Mouse (Mus musculus) lung, embryonic 15.5 days (tissue): ENCODE measurements at regions not wholly inside any gene's neighbourhood (a gene's known extent, or its start where the extent isn't known, plus 50 kb on each side); places are given as distances from the start of the nearest gene placed in this dataset.

Source experiments
- ATAC-seq: fragments of 200-750 bp; cut with Nextera tagmentation; 2 replicates; pipeline ENCODE4 v1.8.0; 2017; ENCODE audit warnings: moderate number of reproducible peaks, borderline replicate concordance; ENCODE audit not compliant: low FRiP score, low TSS enrichment; ENCODE audit errors: extremely low read depth
- H3K27ac ChIP-seq: fragments of 300-500 bp; sonication (generic); 2 replicates; pipeline ENCODE4 v1.5.1; 2015; ENCODE audit warnings: moderate library complexity, mild to moderate bottlenecking, inconsistent platforms
- H3K27me3 ChIP-seq: fragments of 300-500 bp; sonication (generic); 2 replicates; pipeline ENCODE4 v1.6.1; 2015; ENCODE audit warnings: inconsistent platforms
- H3K36me3 ChIP-seq: fragments of 300-500 bp; sonication (generic); 2 replicates; pipeline ENCODE4 v1.6.1; 2015; ENCODE audit warnings: inconsistent platforms
- H3K4me1 ChIP-seq: fragments of 300-500 bp; sonication (generic); 2 replicates; pipeline ENCODE4 v1.6.1; 2015; ENCODE audit warnings: inconsistent platforms
- H3K4me2 ChIP-seq: fragments of 300-500 bp; sonication (generic); 2 replicates; pipeline ENCODE4 v1.6.1; 2015; ENCODE audit warnings: inconsistent platforms, mild to moderate bottlenecking, moderate library complexity
- H3K4me3 ChIP-seq: fragments of 300-500 bp; sonication (generic); 2 replicates; pipeline ENCODE4 v1.5.1; 2015; ENCODE audit warnings: mild to moderate bottlenecking, inconsistent platforms
- H3K9ac ChIP-seq: fragments of 300-500 bp; sonication (generic); 2 replicates; pipeline ENCODE4 v1.6.1; 2015; ENCODE audit warnings: inconsistent platforms
- H3K9me3 ChIP-seq: fragments of 300-500 bp; sonication (generic); 2 replicates; pipeline ENCODE4 v1.6.1; 2016; ENCODE audit warnings: inconsistent platforms
- WGBS: fragments of 180-500 bp; shearing (Covaris S2); methylation state at CpG from one replicate; pipeline ENCODE4 v1.1.7; 2015; 5-methylcytosine and 5-hydroxymethylcytosine counted together

- no peak for ATAC-seq
- H3K4me1 ChIP-seq, result no peaks in the 10 kb centered on the region
- H3K4me2 ChIP-seq, result no peak overlapping the region
- H3K4me3 ChIP-seq, result no peak overlapping the region
- no peaks in the 10 kb centered on the region for H3K9me3 ChIP-seq
- H3K27me3 ChIP-seq, result no peaks in the 10 kb centered on the region
- WGBS, result 78% methylated on average over 3 of the region's 3 CpGs
- H3K27ac ChIP-seq, result no peak overlapping the region
- H3K9ac ChIP-seq, result no peak overlapping the region
- H3K36me3 ChIP-seq, result 0 out of 2 replicates have a peak, but pooled peaks cover 4% of the 10 kb centered on the region
Measured at GRCm38 (mm10) chr14:61665815-61666214, 58.6 kb downstream of the Kcnrg start.

GRCm38 (mm10) chr14:61673184-61673583 is 65.9 kb downstream of the Kcnrg start:
- H3K27me3 ChIP-seq, result no peaks in the 10 kb centered on the region
- H3K9ac ChIP-seq, result no peak overlapping the region
- 40% methylated on average over 2 of the region's 2 CpGs for WGBS
- H3K4me1 ChIP-seq, result peaks cover 8% of the 10 kb centered on the region; the same call in 1 of the 2 replicates
- no peak overlapping the region for H3K27ac ChIP-seq
- H3K36me3 ChIP-seq, result peaks cover 6% of the 10 kb centered on the region; the same call in 1 of the 2 replicates
- no peaks in the 10 kb centered on the region for H3K9me3 ChIP-seq
- ATAC-seq, result no peak
- H3K4me3 ChIP-seq, result no peak overlapping the region
- H3K4me2 ChIP-seq, result no peak overlapping the region

GRCm38 (mm10) chr14:61678107-61678506 is 70.8 kb downstream of the Kcnrg start:
- Histone ChIP-seq H3K4me2 (no peak overlapping the region), H3K4me1 (peaks cover 27% of the 10 kb centered on the region), H3K4me3 (no peak overlapping the region), H3K27ac (no peak overlapping the region), H3K9me3 (no peaks in the 10 kb centered on the region), H3K36me3 (no peaks in the 10 kb centered on the region), H3K9ac (no peak overlapping the region), H3K27me3 (no peaks in the 10 kb centered on the region)
- no peak for ATAC-seq
- WGBS, result 94% methylated on average over 1 of the region's 1 CpGs

- WGBS, result under 1% methylated on average over 50 of the region's 50 CpGs
- peak; percentile 76 for ATAC-seq
- H3K27ac ChIP-seq, result peak overlapping the region; percentile 98
Measured at GRCm38 (mm10) chr14:61680818-61681707, 73.8 kb downstream of the Kcnrg start.

GRCm38 (mm10) chr14:61681708-61682701 is 74.7 kb downstream of the Kcnrg start:
- Histone ChIP-seq H3K9ac (peak overlapping the region; percentile 83), H3K27me3 (peaks cover 17% of the 10 kb centered on the region; the same call in 1 of the 2 replicates), H3K36me3 (no peaks in the 10 kb centered on the region), H3K9me3 (no peaks in the 10 kb centered on the region), H3K4me2 (peak overlapping the region; percentile 93), H3K4me3 (peak overlapping the region; percentile 89), H3K4me1 (peaks cover 50% of the 10 kb centered on the region), H3K27ac (peak overlapping the region; percentile 98)
- WGBS, result under 1% methylated on average over 83 of the region's 90 CpGs
- ATAC-seq, result peak; percentile 87

More at GRCm38 (mm10) chr14:61680818-61681707, 73.8 kb downstream of the Kcnrg start:
- Histone ChIP-seq H3K36me3 (no peaks in the 10 kb centered on the region), H3K4me1 (peaks cover 42% of the 10 kb centered on the region), H3K4me2 (peak overlapping the region; percentile 93), H3K27me3 (peaks cover 17% of the 10 kb centered on the region; the same call in 1 of the 2 replicates), H3K9ac (peak overlapping the region; percentile 83), H3K4me3 (peak overlapping the region; percentile 89), H3K9me3 (no peaks in the 10 kb centered on the region)

GRCm38 (mm10) chr14:61682721-61683355 is 75.6 kb downstream of the Kcnrg start:
- Histone ChIP-seq H3K27me3 (peaks cover 24% of the 10 kb centered on the region; the same call in 1 of the 2 replicates), H3K9ac (peak overlapping the region; percentile 83), H3K4me3 (peak overlapping the region; percentile 89), H3K27ac (peak overlapping the region; percentile 98), H3K9me3 (no peaks in the 10 kb centered on the region), H3K36me3 (no peaks in the 10 kb centered on the region), H3K4me1 (peaks cover 58% of the 10 kb centered on the region), H3K4me2 (peak overlapping the region; percentile 93)
- peak; percentile 61 for ATAC-seq
- WGBS, result under 1% methylated on average over 54 of the region's 54 CpGs

GRCm38 (mm10) chr14:61683356-61683740 is 76.1 kb downstream of the Kcnrg start:
- H3K9me3 ChIP-seq, result no peaks in the 10 kb centered on the region
- peaks cover 24% of the 10 kb centered on the region; the same call in 1 of the 2 replicates for H3K27me3 ChIP-seq
- no peaks in the 10 kb centered on the region for H3K36me3 ChIP-seq
- peak overlapping the region; percentile 93 for H3K4me2 ChIP-seq
- H3K27ac ChIP-seq, result peak overlapping the region; percentile 98
- 16% methylated on average over 9 of the region's 9 CpGs for WGBS
- peak overlapping the region; percentile 83; the same call in 1 of the 2 replicates for H3K9ac ChIP-seq
- peaks cover 55% of the 10 kb centered on the region for H3K4me1 ChIP-seq
- H3K4me3 ChIP-seq, result peak overlapping the region; percentile 89
- ATAC-seq, result no peak

GRCm38 (mm10) chr14:61683791-61684411 is 76.6 kb downstream of the Kcnrg start:
- ATAC-seq, result no peak
- Histone ChIP-seq H3K4me2 (peak overlapping the region; percentile 93), H3K4me3 (peak overlapping the region; percentile 89), H3K27me3 (peaks cover 29% of the 10 kb centered on the region), H3K9me3 (no peaks in the 10 kb centered on the region), H3K9ac (peak overlapping the region; percentile 16; the same call in 1 of the 2 replicates), H3K4me1 (peaks cover 59% of the 10 kb centered on the region), H3K36me3 (no peaks in the 10 kb centered on the region), H3K27ac (0 out of 2 replicates have a peak overlapping the region, but pooled peaks have one; percentile 98)
- 24% methylated on average over 19 of the region's 19 CpGs for WGBS

- ATAC-seq, result no peak
- peaks cover 60% of the 10 kb centered on the region for H3K4me1 ChIP-seq
- WGBS, result 37% methylated on average over 26 of the region's 26 CpGs
- H3K27ac ChIP-seq, result no peak overlapping the region
- H3K4me3 ChIP-seq, result peak overlapping the region; percentile 37
- H3K27me3 ChIP-seq, result peaks cover 36% of the 10 kb centered on the region
- H3K36me3 ChIP-seq, result no peaks in the 10 kb centered on the region
- 0 out of 2 replicates have a peak overlapping the region, but pooled peaks have one; percentile 16 for H3K9ac ChIP-seq
- H3K9me3 ChIP-seq, result no peaks in the 10 kb centered on the region
- peak overlapping the region; percentile 93 for H3K4me2 ChIP-seq
Measured at GRCm38 (mm10) chr14:61684473-61685230, 77.4 kb downstream of the Kcnrg start.

- WGBS, result 50% methylated on average over 12 of the region's 12 CpGs
- Histone ChIP-seq H3K9me3 (no peaks in the 10 kb centered on the region), H3K36me3 (no peaks in the 10 kb centered on the region), H3K9ac (no peak overlapping the region), H3K27ac (no peak overlapping the region), H3K4me1 (peaks cover 56% of the 10 kb centered on the region), H3K27me3 (peaks cover 43% of the 10 kb centered on the region), H3K4me3 (no peak overlapping the region), H3K4me2 (no peak overlapping the region)
- ATAC-seq, result no peak
Measured at GRCm38 (mm10) chr14:61685231-61685800, 78.1 kb downstream of the Kcnrg start.
